Mouse (Mus musculus): ENCODE measurements at regions not wholly inside any gene's neighbourhood (a gene's known extent, or its start where the extent isn't known, plus 50 kb on each side); places are given as distances from the start of the nearest gene placed in this dataset.
A peak's percentile ranks its signal among the peaks of the same experiment; 100 is the strongest.

GRCm38 (mm10) chr14:54169254-54169653 lies 84.7 kb downstream of the Dad1 start:
- no peak for TF ChIP-seq CTCF (IDR thresholded peaks at IDR 0.05; ENCODE audit: insufficient read depth, low read length)
- no peak for TF ChIP-seq POLR2A (IDR thresholded peaks at IDR 0.05; ENCODE audit: borderline replicate concordance, extremely low read depth, low read depth, low read length)
- no peak overlapping the region for H3K4me3 ChIP-seq (replicated peaks; ENCODE audit: extremely low read depth, low read depth, low read length)
- H3K4me1 ChIP-seq (ENCODE audit: control insufficient read depth, insufficient read depth, low read length): no peaks in the 10 kb centered on the region
- WGBS: 87% methylated on average over 7 of the region's 7 CpGs
- DNase-seq: no peak

DNA sequence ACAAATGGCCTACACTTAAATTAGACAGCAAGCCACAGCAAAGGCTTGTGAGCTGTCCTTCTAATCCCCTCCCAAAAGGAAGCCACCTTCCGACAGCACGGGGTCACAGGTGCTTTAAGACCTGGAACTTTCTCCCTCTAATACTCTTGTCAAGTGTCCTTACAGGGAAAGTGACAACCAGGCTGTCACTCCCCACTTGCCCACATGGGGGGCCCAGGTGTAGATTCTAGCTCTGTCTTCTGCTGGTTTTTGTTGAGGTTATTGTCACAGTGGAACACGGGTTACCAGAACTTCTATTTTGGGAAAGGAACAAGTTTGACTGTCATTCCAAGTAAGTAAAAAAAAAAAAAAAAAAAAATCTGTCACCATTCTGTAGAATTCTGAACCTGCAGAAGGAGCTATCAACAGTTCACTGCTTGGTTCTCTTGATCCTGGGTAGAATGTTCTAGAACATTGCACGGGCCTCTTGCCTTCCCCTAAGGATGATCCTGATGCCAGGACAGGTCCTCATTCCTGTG lies 85.4 kb downstream of the Dad1 start:
- 55% methylated on average over 4 of the region's 4 CpGs for WGBS
- TF ChIP-seq POLR2A (IDR thresholded peaks at IDR 0.05; ENCODE audit: borderline replicate concordance, extremely low read depth, low read depth, low read length) (no peak), CTCF (IDR thresholded peaks at IDR 0.05; ENCODE audit: insufficient read depth, low read length) (no peak)
- no peak for DNase-seq
- Histone ChIP-seq H3K4me3 (replicated peaks; ENCODE audit: extremely low read depth, low read depth, low read length) (no peak overlapping the region), H3K4me1 (ENCODE audit: control insufficient read depth, insufficient read depth, low read length) (no peaks in the 10 kb centered on the region)

DNA sequence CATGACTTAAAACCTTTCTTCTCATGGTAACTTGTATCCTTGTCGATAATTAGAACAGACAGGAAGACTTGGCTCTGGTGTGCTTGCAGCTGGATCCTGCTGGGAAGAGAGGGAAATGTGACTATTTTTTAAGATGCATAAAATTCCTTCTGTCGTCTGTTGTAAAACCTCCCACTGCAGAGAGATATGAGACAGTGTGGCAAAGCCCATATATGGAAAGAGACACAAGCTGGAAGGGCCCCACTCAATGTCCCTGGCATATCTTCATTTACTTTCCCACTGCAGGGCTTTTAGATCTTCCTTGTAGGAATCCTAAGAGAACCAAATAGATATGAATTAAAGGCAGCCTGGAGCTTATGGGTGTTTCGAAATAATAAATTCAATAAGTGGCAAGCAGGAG lies 87.8 kb downstream of the Dad1 start:
- Histone ChIP-seq H3K4me3 (replicated peaks; ENCODE audit: extremely low read depth, low read depth, low read length) (no peak overlapping the region), H3K4me1 (ENCODE audit: control insufficient read depth, insufficient read depth, low read length) (no peaks in the 10 kb centered on the region)
- no peak for DNase-seq
- TF ChIP-seq POLR2A (IDR thresholded peaks at IDR 0.05; ENCODE audit: borderline replicate concordance, extremely low read depth, low read depth, low read length) (no peak), CTCF (IDR thresholded peaks at IDR 0.05; ENCODE audit: insufficient read depth, low read length) (no peak)
- 64% methylated on average over 3 of the region's 3 CpGs for WGBS

DNA sequence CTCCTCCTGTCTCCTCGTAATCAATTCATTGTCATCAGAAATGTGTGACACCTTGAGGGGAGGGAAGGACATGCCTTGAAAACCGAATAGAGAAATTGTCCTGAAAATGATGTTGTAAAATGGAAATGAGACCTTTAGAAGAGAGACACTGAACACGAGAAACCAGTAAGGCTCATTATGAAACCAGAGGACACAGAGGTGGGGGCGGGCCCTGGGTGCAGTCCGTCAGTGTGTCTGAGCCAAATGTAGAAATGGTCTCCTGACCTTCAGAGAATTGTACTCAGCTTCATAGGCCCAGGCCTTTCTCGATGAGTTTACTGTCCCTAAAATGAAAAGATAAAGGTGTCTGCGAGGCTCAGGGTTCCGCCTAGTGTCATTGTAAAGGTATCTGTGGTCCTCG lies 89.0 kb downstream of the Dad1 start:
- no peaks in the 10 kb centered on the region for H3K4me1 ChIP-seq (ENCODE audit: control insufficient read depth, insufficient read depth, low read length)
- WGBS: 87% methylated on average over 9 of the region's 9 CpGs
- no peak overlapping the region for H3K4me3 ChIP-seq (replicated peaks; ENCODE audit: extremely low read depth, low read depth, low read length)
- no peak for DNase-seq
- no peak for TF ChIP-seq CTCF (IDR thresholded peaks at IDR 0.05; ENCODE audit: insufficient read depth, low read length)
- TF ChIP-seq POLR2A (IDR thresholded peaks at IDR 0.05; ENCODE audit: borderline replicate concordance, extremely low read depth, low read depth, low read length): no peak

- WGBS: 70% methylated on average over 8 of the region's 8 CpGs
- TF ChIP-seq CTCF (IDR thresholded peaks at IDR 0.05; ENCODE audit: insufficient read depth, low read length): no peak
- DNase-seq: no peak
- no peaks in the 10 kb centered on the region for H3K4me1 ChIP-seq (ENCODE audit: control insufficient read depth, insufficient read depth, low read length)
- no peak overlapping the region for H3K4me3 ChIP-seq (replicated peaks; ENCODE audit: extremely low read depth, low read depth, low read length)
These were observed 92.0 kb downstream of the Dad1 start for GRCm38 (mm10) chr14:54161916-54162315.

DNA sequence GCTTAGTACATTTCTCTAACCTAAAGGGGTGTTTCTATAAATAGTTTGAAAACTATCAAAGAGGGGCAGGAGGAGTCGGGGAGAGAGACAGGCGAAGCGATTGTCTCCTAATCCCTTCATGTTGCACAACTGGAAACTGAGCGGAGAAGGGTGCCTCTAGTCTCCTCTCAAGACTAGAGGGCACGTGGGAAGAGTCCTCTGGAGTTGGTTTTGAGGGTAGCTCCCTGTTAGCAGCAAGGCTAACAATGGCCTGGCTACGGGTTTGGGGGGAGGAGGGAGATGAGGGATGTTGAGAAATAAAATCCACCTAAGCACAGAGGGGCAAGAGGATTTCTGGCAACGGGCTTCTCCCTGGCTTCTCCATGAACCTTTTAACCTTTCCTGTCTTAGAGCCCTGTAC lies 92.7 kb downstream of the Dad1 start:
- Histone ChIP-seq H3K4me1 (ENCODE audit: control insufficient read depth, insufficient read depth, low read length) (no peaks in the 10 kb centered on the region), H3K4me3 (replicated peaks; ENCODE audit: extremely low read depth, low read depth, low read length) (no peak overlapping the region)
- 73% methylated on average over 7 of the region's 7 CpGs for WGBS
- no peak for TF ChIP-seq POLR2A (IDR thresholded peaks at IDR 0.05; ENCODE audit: borderline replicate concordance, extremely low read depth, low read depth, low read length)
- TF ChIP-seq CTCF (IDR thresholded peaks at IDR 0.05; ENCODE audit: insufficient read depth, low read length): no peak
- DNase-seq: no peak

GRCm38 (mm10) chr14:54159816-54160215 lies 94.1 kb downstream of the Dad1 start:
- Histone ChIP-seq H3K4me1 (ENCODE audit: control insufficient read depth, insufficient read depth, low read length) (no peaks in the 10 kb centered on the region), H3K4me3 (replicated peaks; ENCODE audit: extremely low read depth, low read depth, low read length) (no peak overlapping the region)
- DNase-seq: no peak
- TF ChIP-seq CTCF (IDR thresholded peaks at IDR 0.05; ENCODE audit: insufficient read depth, low read length): no peak
- no peak for TF ChIP-seq POLR2A (IDR thresholded peaks at IDR 0.05; ENCODE audit: borderline replicate concordance, extremely low read depth, low read depth, low read length)
- WGBS: 97% methylated on average over 7 of the region's 7 CpGs

- no peak for TF ChIP-seq POLR2A (IDR thresholded peaks at IDR 0.05; ENCODE audit: borderline replicate concordance, extremely low read depth, low read depth, low read length)
- TF ChIP-seq CTCF (IDR thresholded peaks at IDR 0.05; ENCODE audit: insufficient read depth, low read length): no peak
- DNase-seq: no peak
- no peaks in the 10 kb centered on the region for H3K4me1 ChIP-seq (ENCODE audit: control insufficient read depth, insufficient read depth, low read length)
- no peak overlapping the region for H3K4me3 ChIP-seq (replicated peaks; ENCODE audit: extremely low read depth, low read depth, low read length)
- 79% methylated on average over 9 of the region's 9 CpGs for WGBS
These were observed 95.5 kb downstream of the Dad1 start for GRCm38 (mm10) chr14:54158214-54158965.

- DNase-seq: no peak
- peaks cover 4% of the 10 kb centered on the region for H3K4me1 ChIP-seq (ENCODE audit: control insufficient read depth, insufficient read depth, low read length)
- WGBS: 87% methylated on average over 6 of the region's 6 CpGs
- TF ChIP-seq POLR2A (IDR thresholded peaks at IDR 0.05; ENCODE audit: borderline replicate concordance, extremely low read depth, low read depth, low read length): no peak
- no peak for TF ChIP-seq CTCF (IDR thresholded peaks at IDR 0.05; ENCODE audit: insufficient read depth, low read length)
- H3K4me3 ChIP-seq (replicated peaks; ENCODE audit: extremely low read depth, low read depth, low read length): no peak overlapping the region
These were observed 97.4 kb downstream of the Dad1 start for GRCm38 (mm10) chr14:54156536-54156935.

DNA sequence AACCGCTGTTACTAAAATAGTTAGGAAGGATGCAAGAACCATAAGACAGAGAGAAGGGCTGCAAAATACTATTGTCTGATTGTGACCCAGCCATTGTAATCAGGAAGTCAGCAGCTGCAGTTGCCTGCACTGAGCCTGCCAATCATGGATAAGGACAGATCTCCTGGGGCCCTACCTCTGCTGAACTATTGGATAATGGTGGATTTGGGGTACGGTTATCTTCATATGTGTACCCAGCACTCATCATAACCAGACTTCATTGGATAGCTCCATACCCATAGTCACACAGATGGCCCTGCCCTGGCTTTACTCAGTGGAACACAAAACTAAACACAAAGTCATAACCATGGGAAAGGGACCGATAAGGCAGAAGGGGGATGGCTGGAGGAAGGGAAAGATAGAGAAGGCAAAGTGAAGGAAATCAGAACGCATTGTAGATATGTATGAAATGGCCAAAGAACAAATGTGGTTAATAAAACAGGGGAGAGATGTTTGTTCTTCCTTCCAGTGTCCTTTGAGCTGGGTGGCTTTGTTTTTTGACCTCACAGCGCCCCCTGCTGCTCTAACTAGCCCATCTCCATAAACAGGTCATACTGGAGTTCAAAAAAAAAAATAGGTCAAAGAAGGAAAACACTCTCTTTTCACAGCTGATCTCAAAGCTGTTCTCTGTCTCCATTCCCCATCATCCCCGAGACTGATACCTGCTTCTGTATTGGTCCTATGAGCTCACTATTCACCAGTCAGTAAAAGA lies 101.2 kb downstream of the Dad1 start:
- TF ChIP-seq POLR2A (IDR thresholded peaks at IDR 0.05; ENCODE audit: borderline replicate concordance, extremely low read depth, low read depth, low read length) (no peak), CTCF (IDR thresholded peaks at IDR 0.05; ENCODE audit: insufficient read depth, low read length) (peak; percentile 56)
- DNase-seq: peak; percentile 67
- Histone ChIP-seq H3K4me3 (replicated peaks; ENCODE audit: extremely low read depth, low read depth, low read length) (no peak overlapping the region), H3K4me1 (ENCODE audit: control insufficient read depth, insufficient read depth, low read length) (peaks cover 4% of the 10 kb centered on the region)
- 35% methylated on average over 6 of the region's 6 CpGs for WGBS
